Mouse (Mus musculus) liver, embryonic 11.5 days (tissue): ENCODE results near the gene Atxn2. TPM values are rescaled to one million over a fixed set of nuclear protein-coding genes. Genes with fewer than 3 reads are reported as not detected.

Source experiments
- ATAC-seq: fragments of 200-750 bp; cut with Nextera tagmentation; replicated peaks from 2 replicates; pipeline ENCODE4 v1.8.0; 2017; ENCODE audit warnings: moderate number of reproducible peaks, mild to moderate bottlenecking, moderate TSS enrichment, moderate library complexity; ENCODE audit not compliant: low FRiP score
- DNase-seq: peaks from one replicate; pipeline ENCODE4 v3.0.0-alpha.2; 2017; ENCODE audit warnings: low spot score
- H3K27ac ChIP-seq: fragments of 300-500 bp; sonication (generic); 2 replicates; pipeline ENCODE4 v1.5.1; 2014; ENCODE audit warnings: mild to moderate bottlenecking, low read depth, low read length, control low read depth
- H3K27me3 ChIP-seq: fragments of 300-500 bp; sonication (generic); replicated peaks from 2 replicates; pipeline ENCODE4 v1.6.1; 2014; ENCODE audit warnings: low read length, mixed read lengths; ENCODE audit not compliant: control insufficient read depth, insufficient read depth
- H3K36me3 ChIP-seq: fragments of 300-500 bp; sonication (generic); 2 replicates; pipeline ENCODE4 v1.6.1; 2014; ENCODE audit warnings: mild to moderate bottlenecking, low read length, moderate library complexity, mixed read lengths; ENCODE audit not compliant: control insufficient read depth, insufficient read depth
- H3K4me1 ChIP-seq: fragments of 300-500 bp; sonication (generic); replicated peaks from 2 replicates; pipeline ENCODE4 v1.6.1; 2014; ENCODE audit warnings: low read length, mixed read lengths; ENCODE audit not compliant: control insufficient read depth, insufficient read depth
- H3K4me2 ChIP-seq: fragments of 300-500 bp; sonication (generic); 2 replicates; pipeline ENCODE4 v1.6.1; 2014; ENCODE audit warnings: mild to moderate bottlenecking, control low read depth, moderate library complexity
- H3K4me3 ChIP-seq: fragments of 300-500 bp; sonication (generic); 2 replicates; pipeline ENCODE4 v1.5.1; 2014; ENCODE audit warnings: low read depth, low read length, control low read depth
- H3K9ac ChIP-seq: fragments of 300-500 bp; sonication (generic); 2 replicates; pipeline ENCODE4 v1.6.1; 2014; ENCODE audit warnings: low read depth, low read length, control low read depth
- H3K9me3 ChIP-seq: fragments of 300-500 bp; sonication (generic); 2 replicates; pipeline ENCODE4 v1.6.1; 2016; ENCODE audit warnings: low read length, inconsistent platforms, mixed read lengths; ENCODE audit not compliant: control insufficient read depth
- WGBS: fragments of 180-500 bp; shearing (Covaris S2); extraction: QIAGEN DNeasy Blood & Tissue Kit; methylation state at CpG from one replicate; pipeline ENCODE4 v1.1.7; 2014; 5-methylcytosine and 5-hydroxymethylcytosine counted together
- polyA plus RNA-seq: library from polyadenylated mRNA; unstranded; fragments of >200 nt; fragmentation: Nextera tagmentation; extraction: Ambion mirVana; gene quantifications from 2 replicates; pipeline ENCODE4 v1.2.1, GENCODE M21; 2014

The Atxn2 gene
- 49.8 and 63.9 TPM in 2 replicates for polyA plus RNA-seq

- peak within 1 kb of the TSS; percentile 89 for H3K4me2 ChIP-seq
- H3K27me3 ChIP-seq, result no peaks in the 10 kb centered on the region
- no peaks in the 10 kb centered on the region for H3K36me3 ChIP-seq
- ATAC-seq (peak; percentile 77), DNase-seq (peak; percentile 85)
- H3K4me1 ChIP-seq, result peaks cover 6% of the 10 kb centered on the region; the same call in 1 of the 2 replicates
- under 1% methylated on average over 74 of the region's 103 CpGs for WGBS
- H3K27ac ChIP-seq, result peak within 1 kb of the TSS; percentile 96
- peak within 1 kb of the TSS; percentile 100 for H3K4me3 ChIP-seq
- H3K9me3 ChIP-seq, result no peaks in the 10 kb centered on the region
- peak within 1 kb of the TSS; percentile 97 for H3K9ac ChIP-seq
Observed at GRCm38 (mm10) chr5:121711174-121711927, at the start of gene Atxn2. Atxn2 (plus strand) TSS chr5:121711337.

- no peak for DNase-seq
- peak overlapping the region; percentile 100 for H3K4me3 ChIP-seq
Observed at GRCm38 (mm10) chr5:121661494-121661893, 49.6 kb upstream of the Atxn2 start.

GRCm38 (mm10) chr5:121663456-121663855, 47.7 kb upstream of the Atxn2 start:
- ATAC-seq, result no peak
- no peak overlapping the region for H3K27ac ChIP-seq
- H3K27me3 ChIP-seq, result no peaks in the 10 kb centered on the region
- peaks cover 7% of the 10 kb centered on the region for H3K4me1 ChIP-seq
- no peak overlapping the region for H3K4me3 ChIP-seq
- DNase-seq, result no peak
- 81% methylated on average over 8 of the region's 8 CpGs for whole genome bisulfite sequencing
- H3K9me3 ChIP-seq, result no peaks in the 10 kb centered on the region
- H3K36me3 ChIP-seq, result peaks cover 9% of the 10 kb centered on the region
- H3K4me2 ChIP-seq, result no peak overlapping the region
- H3K9ac ChIP-seq, result no peak overlapping the region

More at GRCm38 (mm10) chr5:121661494-121661893, 49.6 kb upstream of the Atxn2 start:
- H3K27me3 ChIP-seq, result no peaks in the 10 kb centered on the region
- peak overlapping the region; percentile 75 for H3K4me2 ChIP-seq
- 87% methylated on average over 5 of the region's 5 CpGs for WGBS
- no peak overlapping the region for H3K27ac ChIP-seq
- no peaks in the 10 kb centered on the region for H3K9me3 ChIP-seq
- H3K9ac ChIP-seq, result peak overlapping the region; percentile 94
- ATAC-seq, result no peak
- H3K36me3 ChIP-seq, result peaks cover 9% of the 10 kb centered on the region
- peaks cover 7% of the 10 kb centered on the region for H3K4me1 ChIP-seq

GRCm38 (mm10) chr5:121664078-121664477, 47.1 kb upstream of the Atxn2 start:
- H3K4me1 ChIP-seq, result peaks cover 7% of the 10 kb centered on the region
- peaks cover 12% of the 10 kb centered on the region for H3K36me3 ChIP-seq
- H3K4me2 ChIP-seq, result no peak overlapping the region
- 88% methylated on average over 6 of the region's 6 CpGs for WGBS
- no peak overlapping the region for H3K27ac ChIP-seq
- H3K27me3 ChIP-seq, result no peaks in the 10 kb centered on the region
- no peak overlapping the region for H3K9ac ChIP-seq
- no peak overlapping the region for H3K4me3 ChIP-seq
- no peak for ATAC-seq
- H3K9me3 ChIP-seq, result no peaks in the 10 kb centered on the region
- DNase-seq, result no peak

- no peak overlapping the region for H3K9ac ChIP-seq
- ATAC-seq, result no peak
- no peaks in the 10 kb centered on the region for H3K9me3 ChIP-seq
- H3K4me3 ChIP-seq, result no peak overlapping the region
- 93% methylated on average over 9 of the region's 9 CpGs for WGBS
- H3K27me3 ChIP-seq, result no peaks in the 10 kb centered on the region
- no peak for DNase-seq
- H3K4me2 ChIP-seq, result no peak overlapping the region
- peaks cover 7% of the 10 kb centered on the region for H3K4me1 ChIP-seq
- H3K27ac ChIP-seq, result no peak overlapping the region
- peaks cover 13% of the 10 kb centered on the region for H3K36me3 ChIP-seq
Observed at GRCm38 (mm10) chr5:121664971-121665370, 46.2 kb upstream of the Atxn2 start.

- no peak for ATAC-seq
- no peak overlapping the region for H3K27ac ChIP-seq
- H3K36me3 ChIP-seq, result peaks cover 18% of the 10 kb centered on the region
- H3K4me2 ChIP-seq, result no peak overlapping the region
- WGBS, result 75% methylated on average over 4 of the region's 4 CpGs
- H3K4me3 ChIP-seq, result no peak overlapping the region
- no peak overlapping the region for H3K9ac ChIP-seq
- no peaks in the 10 kb centered on the region for H3K9me3 ChIP-seq
- no peaks in the 10 kb centered on the region for H3K4me1 ChIP-seq
- DNase-seq, result no peak
- H3K27me3 ChIP-seq, result no peaks in the 10 kb centered on the region
Observed at GRCm38 (mm10) chr5:121667067-121667466, 44.1 kb upstream of the Atxn2 start.

- ATAC-seq (no peak), DNase-seq (no peak)
- Histone ChIP-seq H3K4me1 (no peaks in the 10 kb centered on the region), H3K36me3 (peaks cover 15% of the 10 kb centered on the region), H3K27ac (no peak overlapping the region), H3K4me2 (no peak overlapping the region), H3K27me3 (no peaks in the 10 kb centered on the region), H3K4me3 (no peak overlapping the region), H3K9me3 (no peaks in the 10 kb centered on the region), H3K9ac (no peak overlapping the region)
- WGBS, result 72% methylated on average over 6 of the region's 6 CpGs
Observed at GRCm38 (mm10) chr5:121668411-121668810, 42.7 kb upstream of the Atxn2 start.

GRCm38 (mm10) chr5:121670412-121670811, 40.7 kb upstream of the Atxn2 start:
- Histone ChIP-seq H3K4me2 (no peak overlapping the region), H3K27me3 (no peaks in the 10 kb centered on the region), H3K9ac (no peak overlapping the region), H3K36me3 (peaks cover 13% of the 10 kb centered on the region), H3K27ac (no peak overlapping the region), H3K4me1 (no peaks in the 10 kb centered on the region), H3K4me3 (no peak overlapping the region), H3K9me3 (no peaks in the 10 kb centered on the region)
- no peak for ATAC-seq
- WGBS, result 85% methylated on average over 3 of the region's 3 CpGs
- no peak for DNase-seq

- WGBS, result 91% methylated on average over 2 of the region's 2 CpGs
- no peak overlapping the region for H3K4me2 ChIP-seq
- H3K27me3 ChIP-seq, result no peaks in the 10 kb centered on the region
- no peak overlapping the region for H3K27ac ChIP-seq
- no peaks in the 10 kb centered on the region for H3K9me3 ChIP-seq
- no peaks in the 10 kb centered on the region for H3K4me1 ChIP-seq
- DNase-seq (no peak), ATAC-seq (no peak)
- H3K9ac ChIP-seq, result no peak overlapping the region
- peaks cover 57% of the 10 kb centered on the region for H3K36me3 ChIP-seq
- no peak overlapping the region for H3K4me3 ChIP-seq
Observed at GRCm38 (mm10) chr5:121682250-121682649, 28.9 kb upstream of the Atxn2 start.
